ENCODE assay signal across 8 mouse cellular contexts in genomic region chr10:43173828-43174325, GRCm38 (mm10). TPM values are rescaled to one million over a fixed set of nuclear protein-coding genes. Genes with fewer than 3 reads are reported as not detected.
DNase-seq lines count a peak whose midpoint lies in the region; ATAC-seq and TF ChIP-seq lines count a peak whose summit lies in the region.

No protein-coding gene starts in this region.

- peak overlapping the region; percentile 94 for H3K4me3 ChIP-seq in embryonic facial prominence, embryonic 10.5 days
- H3K4me3 ChIP-seq in hindbrain, embryonic 14.5 days (replicated peaks; ENCODE audit: low read length): peak overlapping the region; percentile 76
- H3K4me3 ChIP-seq in liver, postnatal 0 days (ENCODE audit: low read depth, low read length): peak overlapping the region; percentile 56

- H3K27ac ChIP-seq in embryonic facial prominence, embryonic 10.5 days (replicated peaks): peak overlapping the region; percentile 93
- H3K27ac ChIP-seq in hindbrain, embryonic 14.5 days: peak overlapping the region; percentile 98
- no peak overlapping the region for H3K27ac ChIP-seq in liver, postnatal 0 days (ENCODE audit: low read depth)

- H3K36me3 ChIP-seq in embryonic facial prominence, embryonic 10.5 days (replicated peaks): no peaks in the 10 kb centered on the region
- no peaks in the 10 kb centered on the region for H3K36me3 ChIP-seq in hindbrain, embryonic 14.5 days (replicated peaks; ENCODE audit: control insufficient read depth, insufficient read depth)
- no peaks in the 10 kb centered on the region for H3K36me3 ChIP-seq in liver, postnatal 0 days (replicated peaks; ENCODE audit: insufficient read depth, low read length)

- peaks cover 64% of the 10 kb centered on the region for H3K27me3 ChIP-seq in embryonic facial prominence, embryonic 10.5 days (replicated peaks; ENCODE audit: low read depth, poor library complexity, severe bottlenecking)
- H3K27me3 ChIP-seq in hindbrain, embryonic 14.5 days (ENCODE audit: control insufficient read depth, insufficient read depth, low read length): no peaks in the 10 kb centered on the region
- peaks cover 80% of the 10 kb centered on the region for H3K27me3 ChIP-seq in liver, postnatal 0 days (ENCODE audit: insufficient read depth, low read length)

- WGBS in embryonic facial prominence, embryonic 10.5 days: 0% methylated on average over 35 of the region's 38 CpGs
- WGBS in hindbrain, embryonic 14.5 days: under 1% methylated on average over 22 of the region's 38 CpGs
- under 1% methylated on average over 30 of the region's 38 CpGs for WGBS in liver, postnatal 0 days (ENCODE audit: insufficient replicate concordance)

- no peaks in the 10 kb centered on the region for H3K9me3 ChIP-seq in embryonic facial prominence, embryonic 10.5 days
- no peaks in the 10 kb centered on the region for H3K9me3 ChIP-seq in hindbrain, embryonic 14.5 days (ENCODE audit: control insufficient read depth, low read length)
- no peaks in the 10 kb centered on the region for H3K9me3 ChIP-seq in liver, postnatal 0 days (ENCODE audit: low read length)

- no peak for TF ChIP-seq CTCF in liver, postnatal 0 days (IDR thresholded peaks at IDR 0.05; ENCODE audit: low read depth)

- DNase-seq in frontal cortex, postnatal 14 days (ENCODE audit: low spot score in 2 of 2): no peak
- peak; percentile 12 to 21 for DNase-seq in B cell, adult 2 months
- peak; percentile 76 for DNase-seq in embryonic facial prominence, embryonic 10.5 days (ENCODE audit: low spot score)
- peak; percentile 44 for DNase-seq in hindbrain, embryonic 14.5 days (ENCODE audit: low spot score)
- no peak for DNase-seq in liver, postnatal 0 days
- DNase-seq in yolk sac, embryonic 10.5 days (ENCODE audit: low spot score): peak; percentile 15
- no peak for DNase-seq in spleen, postnatal 4 days (ENCODE audit: low spot score in 2 of 2)

- H3K4me2 ChIP-seq in hindbrain, embryonic 14.5 days (replicated peaks): peak overlapping the region; percentile 74
- peak overlapping the region; percentile 86 for H3K4me2 ChIP-seq in liver, postnatal 0 days (ENCODE audit: low read depth, low read length)

- H3K9ac ChIP-seq in hindbrain, embryonic 14.5 days: peak overlapping the region; percentile 96
- no peak overlapping the region for H3K9ac ChIP-seq in liver, postnatal 0 days (replicated peaks)

- peak; percentile 9; the same call in 1 of the 2 replicates for ATAC-seq in frontal cortex, adult (ENCODE audit: low TSS enrichment)
- ATAC-seq in hindbrain, embryonic 14.5 days (ENCODE audit: low FRiP score): peak; percentile 51
- ATAC-seq in liver, postnatal 0 days: no peak

- H3K4me1 ChIP-seq in embryonic facial prominence, embryonic 10.5 days: peaks cover 56% of the 10 kb centered on the region
- H3K4me1 ChIP-seq in hindbrain, embryonic 14.5 days (replicated peaks; ENCODE audit: control insufficient read depth, insufficient read depth, low read length): peaks cover 37% of the 10 kb centered on the region
- peaks cover 12% of the 10 kb centered on the region for H3K4me1 ChIP-seq in liver, postnatal 0 days (ENCODE audit: insufficient read depth)

- TF ChIP-seq EP300 in liver, postnatal 0 days (IDR thresholded peaks at IDR 0.05; ENCODE audit: low read depth): no peak

RNA-seq across cellular contexts. Expression of gene Sobp, which starts 0.5 kb away (rescaled TPM):
- 3.1 and 3.2 TPM in 2 replicates for polyA plus RNA-seq in embryonic facial prominence, embryonic 10.5 days (2016; fragmentation: Nextera tagmentation; extraction: Ambion mirVana)
- 16.0 and 16.8 TPM in 2 replicates for polyA plus RNA-seq in hindbrain, embryonic 14.5 days (2014; fragmentation: Nextera tagmentation; extraction: Ambion mirVana)
- polyA plus RNA-seq in liver, postnatal 0 days (2015; fragmentation: Nextera tagmentation; extraction: Ambion mirVana): 0.02 TPM in 2 replicates

RNA-seq across cellular contexts. Expression of gene 9030612E09Rik, which starts 0.6 kb away (rescaled TPM):
- polyA plus RNA-seq in embryonic facial prominence, embryonic 10.5 days (2016; fragmentation: Nextera tagmentation; extraction: Ambion mirVana): 0.80 and 1.4 TPM in 2 replicates
- polyA plus RNA-seq in hindbrain, embryonic 14.5 days (2014; fragmentation: Nextera tagmentation; extraction: Ambion mirVana): 1.6 and 2.3 TPM in 2 replicates
- polyA plus RNA-seq in liver, postnatal 0 days (2015; fragmentation: Nextera tagmentation; extraction: Ambion mirVana): not detected in 2 replicates

RNA-seq across cellular contexts. Expression of gene Pdss2, which starts 47.4 kb away (rescaled TPM):
- polyA plus RNA-seq in embryonic facial prominence, embryonic 10.5 days (2016; fragmentation: Nextera tagmentation; extraction: Ambion mirVana): 15.5 and 15.9 TPM in 2 replicates
- 15.0 and 16.9 TPM in 2 replicates for polyA plus RNA-seq in hindbrain, embryonic 14.5 days (2014; fragmentation: Nextera tagmentation; extraction: Ambion mirVana)
- polyA plus RNA-seq in liver, postnatal 0 days (2015; fragmentation: Nextera tagmentation; extraction: Ambion mirVana): 4.2 and 4.5 TPM in 2 replicates

Comparison
In these comparisons a context has a peak if more than half of its experiments do, and no peak if none do; other contexts are left out.
1. DNase-seq: peak in B cell, adult 2 months (2 of 2), embryonic facial prominence, embryonic 10.5 days (single experiment), hindbrain, embryonic 14.5 days (single experiment) and yolk sac, embryonic 10.5 days (single experiment); none in frontal cortex, postnatal 14 days (0 of 2), liver, postnatal 0 days (single experiment) and spleen, postnatal 4 days (0 of 2).
2. Peak in every context shown above with its lines, with median percentiles within 50 percentile points of each other: H3K4me3 ChIP-seq.